Mouse (Mus musculus): Measurements from ENCODE around the gene Svs6. TPM values are rescaled to one million over a fixed set of nuclear protein-coding genes. Genes with fewer than 3 reads are reported as not detected.
"Not testable (repeated sequence)": the region's sequence is repeated elsewhere in the genome, so short reads cannot be mapped to it uniquely, and the experiment has no call there.

Svs6 gene
- not detected in 2 replicates for polyA plus RNA-seq (2011; ENCODE audit: insufficient read depth, insufficient read length, low read depth, missing spikeins)

DNA sequence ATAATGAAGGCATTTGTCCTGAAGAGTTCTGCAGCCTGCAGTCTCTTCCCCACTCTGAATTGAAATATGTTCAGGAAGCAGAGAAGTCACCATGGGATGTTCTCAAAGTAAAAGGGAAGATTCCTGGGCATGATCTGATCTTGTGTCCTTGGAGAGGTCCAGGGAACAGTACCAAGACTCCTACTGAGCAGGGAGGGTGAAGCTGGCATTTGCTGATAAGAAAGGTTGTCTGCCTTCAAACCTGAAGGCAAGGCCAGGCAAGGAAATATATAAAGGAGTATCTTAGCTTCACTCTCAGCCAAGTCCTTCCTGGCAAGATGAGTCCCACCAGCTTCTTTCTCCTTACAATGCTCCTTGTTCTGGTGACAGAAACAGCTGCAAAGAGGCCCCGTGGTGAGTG lies at the start of gene Svs6:
Svs6 (plus strand) TSS at position 301 of the 400 bp plus-strand sequence.
- not testable (repeated sequence) for H3K9ac ChIP-seq (ENCODE audit: low read depth, poor library complexity, severe bottlenecking); H3K4me3 ChIP-seq (ENCODE audit: low read depth, low read length); H3K27me3 ChIP-seq (ENCODE audit: control insufficient read depth, insufficient read depth, low read length, poor library complexity, severe bottlenecking); H3K4me1 ChIP-seq (ENCODE audit: control insufficient read depth, insufficient read depth, low read length); H3K9me3 ChIP-seq (replicated peaks; ENCODE audit: control insufficient read depth, insufficient read depth, low read length, poor library complexity, severe bottlenecking); H3K27ac ChIP-seq (ENCODE audit: insufficient read depth, low read length); H3K36me3 ChIP-seq (ENCODE audit: control insufficient read depth, insufficient read depth, low read length, poor library complexity, severe bottlenecking)

DNA sequence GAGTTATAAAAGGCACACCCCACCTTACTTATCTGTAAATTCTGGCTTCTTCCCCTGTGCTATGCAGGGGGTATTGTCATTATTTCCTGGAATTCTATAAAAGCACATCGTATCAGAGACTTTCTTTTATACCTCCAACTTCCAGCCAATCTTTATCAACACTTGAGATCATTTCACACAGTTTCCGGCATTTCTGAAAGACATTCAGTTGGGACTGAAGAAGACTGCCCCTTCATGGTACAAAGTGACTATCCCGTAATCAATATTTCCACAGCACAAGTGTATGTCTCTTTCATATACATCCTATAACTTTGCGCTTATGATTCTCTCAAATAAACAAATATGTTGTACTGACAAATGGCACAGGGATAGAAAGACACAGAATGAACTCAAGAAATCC lies 38.2 kb upstream of the Svs6 start, which contains the start of gene Svs4:
Svs4 (minus strand) TSS at position 101 of the 400 bp plus-strand sequence.
- no peak within 1 kb of the TSS for H3K9ac ChIP-seq (ENCODE audit: low read depth, poor library complexity, severe bottlenecking)
- no peaks in the 10 kb centered on the region for H3K27me3 ChIP-seq (ENCODE audit: control insufficient read depth, insufficient read depth, low read length, poor library complexity, severe bottlenecking)
- H3K36me3 ChIP-seq (ENCODE audit: control insufficient read depth, insufficient read depth, low read length, poor library complexity, severe bottlenecking), result no peaks in the 10 kb centered on the region
- H3K4me3 ChIP-seq (ENCODE audit: low read depth, low read length), result no peak within 1 kb of the TSS
- no peak within 1 kb of the TSS for H3K27ac ChIP-seq (ENCODE audit: insufficient read depth, low read length)
- no peaks in the 10 kb centered on the region for H3K9me3 ChIP-seq (replicated peaks; ENCODE audit: control insufficient read depth, insufficient read depth, low read length, poor library complexity, severe bottlenecking)
- TF ChIP-seq CTCF (IDR thresholded peaks at IDR 0.05; ENCODE audit: low read depth, low read length) (no peak), EP300 (IDR thresholded peaks at IDR 0.05; ENCODE audit: insufficient read depth, low read depth, low read length) (no peak), POLR2A (IDR thresholded peaks at IDR 0.05; ENCODE audit: insufficient read depth, low read length) (no peak)
- H3K4me1 ChIP-seq (ENCODE audit: control insufficient read depth, insufficient read depth, low read length), result no peaks in the 10 kb centered on the region

DNA sequence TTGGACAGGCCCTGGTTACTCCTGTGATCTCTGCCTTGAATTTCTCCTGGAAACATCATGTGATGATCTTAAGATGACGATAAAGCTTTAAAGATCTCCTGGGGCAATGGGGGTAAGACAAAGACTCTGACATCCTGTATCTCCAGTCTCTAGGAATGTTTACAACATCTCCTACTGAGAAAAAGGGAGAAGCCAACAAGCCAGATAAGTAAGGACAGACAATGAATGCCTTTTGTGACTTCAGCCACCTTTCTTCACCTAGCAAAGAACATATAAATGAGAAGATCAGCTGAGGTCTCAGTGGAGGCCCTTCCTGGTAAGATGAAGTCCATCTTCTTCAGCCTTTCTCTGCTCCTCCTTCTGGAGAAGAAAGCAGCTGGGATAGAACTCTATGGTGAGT lies 27.6 kb upstream of the Svs6 start, which contains the start of gene Svs3a:
Svs3a (plus strand) TSS at position 301 of the 400 bp plus-strand sequence.
- not testable (repeated sequence) for H3K4me3 ChIP-seq (ENCODE audit: low read depth, low read length); H3K9me3 ChIP-seq (replicated peaks; ENCODE audit: control insufficient read depth, insufficient read depth, low read length, poor library complexity, severe bottlenecking); H3K4me1 ChIP-seq (ENCODE audit: control insufficient read depth, insufficient read depth, low read length); H3K9ac ChIP-seq (ENCODE audit: low read depth, poor library complexity, severe bottlenecking); H3K27me3 ChIP-seq (ENCODE audit: control insufficient read depth, insufficient read depth, low read length, poor library complexity, severe bottlenecking); H3K27ac ChIP-seq (ENCODE audit: insufficient read depth, low read length); H3K36me3 ChIP-seq (ENCODE audit: control insufficient read depth, insufficient read depth, low read length, poor library complexity, severe bottlenecking)

DNA sequence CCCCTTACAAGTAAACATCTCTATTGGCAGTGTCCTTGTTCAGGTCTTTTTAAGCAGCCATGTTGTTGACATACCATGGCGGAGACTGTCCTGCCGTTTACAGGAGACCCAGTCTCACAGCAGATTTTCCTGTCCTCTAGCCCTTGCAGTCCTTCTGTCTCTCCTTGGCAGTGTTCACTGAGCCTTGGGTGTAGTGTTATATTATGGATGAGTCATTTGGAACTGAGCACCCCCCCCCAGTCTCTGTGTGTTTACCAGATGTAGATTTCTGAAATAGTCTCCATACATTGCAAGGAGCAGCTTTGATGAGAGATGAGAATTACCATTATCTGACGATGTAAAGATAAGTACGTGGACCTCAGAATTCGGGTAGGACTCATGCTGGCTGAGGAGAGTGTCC lies 4.0 kb upstream of the Svs6 start:
- H3K9ac ChIP-seq (ENCODE audit: low read depth, poor library complexity, severe bottlenecking), result no peak overlapping the region
- H3K4me3 ChIP-seq (ENCODE audit: low read depth, low read length), result no peak overlapping the region
- no peaks in the 10 kb centered on the region for H3K27me3 ChIP-seq (ENCODE audit: control insufficient read depth, insufficient read depth, low read length, poor library complexity, severe bottlenecking)
- H3K9me3 ChIP-seq (replicated peaks; ENCODE audit: control insufficient read depth, insufficient read depth, low read length, poor library complexity, severe bottlenecking), result no peaks in the 10 kb centered on the region
- H3K4me1 ChIP-seq (ENCODE audit: control insufficient read depth, insufficient read depth, low read length), result no peaks in the 10 kb centered on the region
- TF ChIP-seq CTCF (IDR thresholded peaks at IDR 0.05; ENCODE audit: low read depth, low read length), result no peak
- no peak for TF ChIP-seq POLR2A (IDR thresholded peaks at IDR 0.05; ENCODE audit: insufficient read depth, low read length)
- TF ChIP-seq EP300 (IDR thresholded peaks at IDR 0.05; ENCODE audit: insufficient read depth, low read depth, low read length), result no peak
- H3K27ac ChIP-seq (ENCODE audit: insufficient read depth, low read length), result no peak overlapping the region
- H3K36me3 ChIP-seq (ENCODE audit: control insufficient read depth, insufficient read depth, low read length, poor library complexity, severe bottlenecking), result no peaks in the 10 kb centered on the region

DNA sequence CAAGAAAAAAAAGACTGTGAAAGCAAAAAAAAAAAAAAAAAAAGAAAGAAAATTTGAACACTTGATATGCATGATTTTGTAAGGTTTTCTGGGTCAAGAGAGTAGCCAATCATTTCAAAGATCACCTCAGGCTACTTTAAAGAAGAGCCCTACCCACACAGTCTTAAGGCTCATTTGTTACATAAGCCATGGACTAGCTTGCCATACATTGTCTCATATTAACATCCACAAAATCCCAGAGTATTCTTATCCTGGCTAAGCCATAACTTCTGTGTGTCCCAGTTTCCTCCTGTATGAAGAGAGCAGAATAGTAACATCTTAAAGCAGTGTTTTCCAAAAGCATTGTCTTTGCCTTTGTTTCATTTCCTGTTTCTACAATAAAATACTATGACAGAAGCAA lies 1.1 kb upstream of the Svs6 start:
- H3K9ac ChIP-seq (ENCODE audit: low read depth, poor library complexity, severe bottlenecking); H3K4me3 ChIP-seq (ENCODE audit: low read depth, low read length); H3K4me1 ChIP-seq (ENCODE audit: control insufficient read depth, insufficient read depth, low read length); H3K27ac ChIP-seq (ENCODE audit: insufficient read depth, low read length); H3K27me3 ChIP-seq (ENCODE audit: control insufficient read depth, insufficient read depth, low read length, poor library complexity, severe bottlenecking); H3K9me3 ChIP-seq (replicated peaks; ENCODE audit: control insufficient read depth, insufficient read depth, low read length, poor library complexity, severe bottlenecking); H3K36me3 ChIP-seq (ENCODE audit: control insufficient read depth, insufficient read depth, low read length, poor library complexity, severe bottlenecking): not testable (repeated sequence)

DNA sequence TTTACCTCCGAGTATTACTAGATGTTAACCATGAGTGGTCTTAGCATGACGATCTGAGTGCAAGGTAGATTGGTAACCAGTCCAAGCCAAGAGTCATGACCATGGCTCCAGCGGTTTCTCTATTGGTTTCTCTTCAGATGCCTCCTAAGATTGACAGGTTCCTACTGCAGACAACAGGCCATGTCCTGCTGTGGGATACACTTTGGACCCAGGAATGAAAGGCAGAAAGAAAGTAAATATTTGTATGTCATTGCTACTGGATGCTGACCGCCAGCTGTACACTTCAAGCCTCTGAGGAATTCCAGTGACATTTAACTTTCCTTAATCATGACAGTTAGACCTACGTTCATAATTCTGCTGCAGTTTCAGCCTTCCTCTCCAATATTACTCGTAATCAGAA lies 4.4 kb downstream of the Svs6 start:
- H3K9me3 ChIP-seq (replicated peaks; ENCODE audit: control insufficient read depth, insufficient read depth, low read length, poor library complexity, severe bottlenecking), result no peaks in the 10 kb centered on the region
- no peaks in the 10 kb centered on the region for H3K4me1 ChIP-seq (ENCODE audit: control insufficient read depth, insufficient read depth, low read length)
- H3K4me3 ChIP-seq (ENCODE audit: low read depth, low read length), result no peak overlapping the region
- H3K27ac ChIP-seq (ENCODE audit: insufficient read depth, low read length), result no peak overlapping the region
- TF ChIP-seq CTCF (IDR thresholded peaks at IDR 0.05; ENCODE audit: low read depth, low read length), result no peak
- no peak for TF ChIP-seq POLR2A (IDR thresholded peaks at IDR 0.05; ENCODE audit: insufficient read depth, low read length)
- TF ChIP-seq EP300 (IDR thresholded peaks at IDR 0.05; ENCODE audit: insufficient read depth, low read depth, low read length), result no peak
- H3K9ac ChIP-seq (ENCODE audit: low read depth, poor library complexity, severe bottlenecking), result no peak overlapping the region
- no peaks in the 10 kb centered on the region for H3K36me3 ChIP-seq (ENCODE audit: control insufficient read depth, insufficient read depth, low read length, poor library complexity, severe bottlenecking)
- H3K27me3 ChIP-seq (ENCODE audit: control insufficient read depth, insufficient read depth, low read length, poor library complexity, severe bottlenecking), result peaks cover 1% of the 10 kb centered on the region; the same call in 1 of the 2 replicates

DNA sequence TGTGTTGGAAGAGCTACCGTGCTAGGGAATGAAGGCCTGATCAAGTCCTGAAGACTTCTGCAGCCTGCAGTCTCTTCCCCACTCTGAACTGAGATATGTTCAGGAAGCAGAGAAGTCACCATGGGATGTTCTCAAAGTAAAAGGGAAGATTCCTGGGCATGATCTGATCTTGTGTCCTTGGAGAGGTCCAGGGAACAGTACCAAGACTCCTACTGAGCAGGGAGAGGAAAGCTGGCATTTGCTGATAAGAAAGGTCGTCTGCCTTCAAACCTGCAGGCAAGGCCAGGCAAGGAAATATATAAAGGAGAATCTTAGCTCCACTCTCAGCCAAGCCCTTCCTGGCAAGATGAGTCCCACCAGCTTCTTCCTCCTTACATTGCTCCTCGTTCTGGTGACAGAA lies 15.9 kb downstream of the Svs6 start, which contains the start of gene Svs5:
Svs5 (plus strand) TSS at position 301 of the 400 bp plus-strand sequence.
- H3K4me3 ChIP-seq (ENCODE audit: low read depth, low read length); H3K9ac ChIP-seq (ENCODE audit: low read depth, poor library complexity, severe bottlenecking); H3K4me1 ChIP-seq (ENCODE audit: control insufficient read depth, insufficient read depth, low read length); H3K36me3 ChIP-seq (ENCODE audit: control insufficient read depth, insufficient read depth, low read length, poor library complexity, severe bottlenecking); H3K9me3 ChIP-seq (replicated peaks; ENCODE audit: control insufficient read depth, insufficient read depth, low read length, poor library complexity, severe bottlenecking); H3K27me3 ChIP-seq (ENCODE audit: control insufficient read depth, insufficient read depth, low read length, poor library complexity, severe bottlenecking); H3K27ac ChIP-seq (ENCODE audit: insufficient read depth, low read length): not testable (repeated sequence)

DNA sequence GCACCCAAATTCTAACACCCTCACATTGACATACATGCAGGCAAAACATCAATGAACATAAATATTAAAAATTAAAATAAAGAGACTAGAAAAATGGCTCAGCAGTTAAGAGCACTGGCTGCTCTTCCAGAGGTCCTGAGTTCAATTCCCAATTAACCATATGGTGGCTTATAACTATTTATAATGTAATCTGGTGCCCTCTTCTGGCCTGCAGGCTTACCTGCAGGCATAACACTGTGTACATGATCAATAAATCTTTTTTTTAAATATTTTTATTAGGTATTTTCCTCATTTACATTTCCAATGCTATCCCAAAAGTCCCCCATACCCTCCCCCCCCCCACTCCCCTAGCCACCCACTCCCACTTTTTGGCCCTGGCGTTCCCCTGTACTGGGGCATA lies 27.2 kb downstream of the Svs6 start:
- H3K4me3 ChIP-seq (ENCODE audit: low read depth, low read length); H3K36me3 ChIP-seq (ENCODE audit: control insufficient read depth, insufficient read depth, low read length, poor library complexity, severe bottlenecking); H3K4me1 ChIP-seq (ENCODE audit: control insufficient read depth, insufficient read depth, low read length); H3K27me3 ChIP-seq (ENCODE audit: control insufficient read depth, insufficient read depth, low read length, poor library complexity, severe bottlenecking); H3K9me3 ChIP-seq (replicated peaks; ENCODE audit: control insufficient read depth, insufficient read depth, low read length, poor library complexity, severe bottlenecking); H3K9ac ChIP-seq (ENCODE audit: low read depth, poor library complexity, severe bottlenecking); H3K27ac ChIP-seq (ENCODE audit: insufficient read depth, low read length): not testable (repeated sequence)

DNA sequence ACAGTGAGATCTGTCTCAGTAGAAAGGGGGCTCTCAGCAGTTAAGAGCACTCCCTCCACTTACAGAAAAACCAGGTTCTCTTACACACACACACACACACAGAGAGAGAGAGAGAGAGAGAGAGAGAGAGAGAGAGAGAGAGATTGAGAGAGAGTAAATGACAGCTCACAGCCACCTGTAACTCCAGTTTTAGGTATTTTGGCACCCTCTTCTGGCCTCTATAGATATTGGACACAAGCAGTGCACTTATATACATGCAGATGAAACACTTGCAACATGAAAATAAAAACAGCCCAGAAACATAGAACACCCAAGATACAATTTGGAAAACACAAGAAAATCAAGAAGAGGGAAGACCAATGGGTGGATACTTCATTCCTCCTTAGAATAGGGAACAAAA lies 31.1 kb downstream of the Svs6 start:
- H3K4me1 ChIP-seq (ENCODE audit: control insufficient read depth, insufficient read depth, low read length); H3K9me3 ChIP-seq (replicated peaks; ENCODE audit: control insufficient read depth, insufficient read depth, low read length, poor library complexity, severe bottlenecking); H3K36me3 ChIP-seq (ENCODE audit: control insufficient read depth, insufficient read depth, low read length, poor library complexity, severe bottlenecking); H3K27me3 ChIP-seq (ENCODE audit: control insufficient read depth, insufficient read depth, low read length, poor library complexity, severe bottlenecking); H3K4me3 ChIP-seq (ENCODE audit: low read depth, low read length); H3K27ac ChIP-seq (ENCODE audit: insufficient read depth, low read length); H3K9ac ChIP-seq (ENCODE audit: low read depth, poor library complexity, severe bottlenecking): not testable (repeated sequence)

Measured in ES-Bruce4 (cell line).